Mouse (Mus musculus) midbrain, postnatal 0 days (tissue): ENCODE data around the gene Dhrs13. TPM values are rescaled to one million over a fixed set of nuclear protein-coding genes. Genes with fewer than 3 reads are reported as not detected.
A peak's percentile ranks its signal among the peaks of the same experiment; 100 is the strongest.

Experiments used
- ATAC-seq: fragments of 200-750 bp; cut with Nextera tagmentation; 2 replicates; pipeline ENCODE4 v1.8.0; 2017; ENCODE audit warnings: moderate number of reproducible peaks, mild to moderate bottlenecking, moderate TSS enrichment, moderate library complexity; ENCODE audit not compliant: low FRiP score
- DNase-seq: peaks from one replicate; pipeline ENCODE4 v3.0.0-alpha.2; 2015; ENCODE audit warnings: low spot score
- H3K27ac ChIP-seq: fragments of 300-500 bp; sonication (generic); 2 replicates; pipeline ENCODE4 v1.5.1; 2014; ENCODE audit warnings: low read depth, mild to moderate bottlenecking, low read length, mixed read lengths
- H3K27me3 ChIP-seq: fragments of 300-500 bp; sonication (generic); 2 replicates; pipeline ENCODE4 v1.6.1; 2014; ENCODE audit warnings: low read length, control low read depth, mixed read lengths; ENCODE audit not compliant: insufficient read depth
- H3K36me3 ChIP-seq: fragments of 300-500 bp; sonication (generic); 2 replicates; pipeline ENCODE4 v1.6.1; 2014; ENCODE audit warnings: low read length, control low read depth, mixed read lengths; ENCODE audit not compliant: insufficient read depth
- H3K4me1 ChIP-seq: fragments of 300-500 bp; sonication (generic); 2 replicates; pipeline ENCODE4 v1.6.1; 2014; ENCODE audit warnings: mild to moderate bottlenecking, control low read depth, antibody characterized with exemption, low read length, mixed read lengths; ENCODE audit not compliant: insufficient read depth
- H3K4me2 ChIP-seq: fragments of 300-500 bp; sonication (generic); 2 replicates; pipeline ENCODE4 v1.6.1; 2014; ENCODE audit warnings: low read depth, mild to moderate bottlenecking, low read length, mixed read lengths; ENCODE audit not compliant: poor library complexity, severe bottlenecking
- H3K4me3 ChIP-seq: fragments of 300-500 bp; sonication (generic); 2 replicates; pipeline ENCODE4 v1.5.1; 2014; ENCODE audit warnings: low read depth, mild to moderate bottlenecking, low read length, moderate library complexity
- H3K9ac ChIP-seq: fragments of 300-500 bp; sonication (generic); replicated peaks from 2 replicates; pipeline ENCODE4 v1.6.1; 2014; ENCODE audit warnings: mild to moderate bottlenecking, low read length, moderate library complexity, mixed read lengths; ENCODE audit not compliant: poor library complexity, severe bottlenecking
- H3K9me3 ChIP-seq: fragments of 300-500 bp; sonication (generic); 2 replicates; pipeline ENCODE4 v1.6.1; 2016; ENCODE audit warnings: low read length, control low read depth
- CTCF ChIP-seq: IDR thresholded peaks from 2 replicates; pipeline ENCODE4 v1.5.1; 2016; ENCODE audit warnings: antibody characterized with exemption, mild to moderate bottlenecking
- WGBS: fragments of 180-500 bp; shearing (Covaris S2); extraction: QIAGEN DNeasy Blood & Tissue Kit; methylation state at CpG from one replicate; pipeline ENCODE4 v1.1.7; 2014; 5-methylcytosine and 5-hydroxymethylcytosine counted together
- polyA plus RNA-seq: library from polyadenylated mRNA; unstranded; fragments of >200 nt; fragmentation: Nextera tagmentation; extraction: Ambion mirVana; gene quantifications from 2 replicates; pipeline ENCODE4 v1.2.1, GENCODE M21; 2015
- total RNA-seq: library from RNA; depleted of rRNA; stranded (reverse); fragments of >200 nt; gene quantifications from 2 replicates; pipeline ENCODE4 v1.2.3, GENCODE M21; 2014

Gene Dhrs13
- total and polyA plus RNA-seq, 2 experiments from 2014 or later, result 61.9 to 69.3 TPM

- no peak overlapping the region for H3K9ac ChIP-seq
- no peaks in the 10 kb centered on the region for H3K27me3 ChIP-seq
- H3K9me3 ChIP-seq, result no peaks in the 10 kb centered on the region
- TF ChIP-seq CTCF, result no peak
- no peak overlapping the region for H3K4me2 ChIP-seq
- peaks cover 57% of the 10 kb centered on the region for H3K36me3 ChIP-seq
- DNase-seq (no peak), ATAC-seq (no peak)
- H3K4me3 ChIP-seq, result no peak overlapping the region
- no peak overlapping the region for H3K27ac ChIP-seq
- H3K4me1 ChIP-seq, result no peaks in the 10 kb centered on the region
- 78% methylated on average over 8 of the region's 8 CpGs for WGBS
Measured at GRCm38 (mm10) chr11:78056946-78057345, 24.9 kb downstream of the Dhrs13 start.

GRCm38 (mm10) chr11:78059833-78060757 is 28.0 kb downstream of the Dhrs13 start:
- no peak overlapping the region for H3K4me2 ChIP-seq
- H3K36me3 ChIP-seq, result peaks cover 37% of the 10 kb centered on the region
- H3K4me3 ChIP-seq, result no peak overlapping the region
- no peaks in the 10 kb centered on the region for H3K27me3 ChIP-seq
- no peak overlapping the region for H3K9ac ChIP-seq
- no peaks in the 10 kb centered on the region for H3K9me3 ChIP-seq
- H3K4me1 ChIP-seq, result no peaks in the 10 kb centered on the region
- peak; percentile 85 for TF ChIP-seq CTCF
- no peak overlapping the region for H3K27ac ChIP-seq
- ATAC-seq, result peak; percentile 69
- 52% methylated on average over 9 of the region's 9 CpGs for WGBS
- peak; percentile 88 for DNase-seq

- Histone ChIP-seq H3K9ac (no peak overlapping the region), H3K4me3 (no peak overlapping the region), H3K36me3 (peaks cover 23% of the 10 kb centered on the region), H3K4me1 (no peaks in the 10 kb centered on the region), H3K4me2 (no peak overlapping the region), H3K27ac (no peak overlapping the region), H3K27me3 (no peaks in the 10 kb centered on the region), H3K9me3 (no peaks in the 10 kb centered on the region)
- whole genome bisulfite sequencing, result 88% methylated on average over 1 of the region's 1 CpGs
- ATAC-seq, result no peak
- no peak for DNase-seq
- TF ChIP-seq CTCF, result no peak
Measured at GRCm38 (mm10) chr11:78062563-78062962, 30.5 kb downstream of the Dhrs13 start.

- no peak for TF ChIP-seq CTCF
- H3K4me1 ChIP-seq, result no peaks in the 10 kb centered on the region
- ATAC-seq, result no peak
- H3K9me3 ChIP-seq, result no peaks in the 10 kb centered on the region
- DNase-seq, result no peak
- no peak overlapping the region for H3K4me3 ChIP-seq
- no peaks in the 10 kb centered on the region for H3K27me3 ChIP-seq
- H3K27ac ChIP-seq, result no peak overlapping the region
- no peak overlapping the region for H3K4me2 ChIP-seq
- no peaks in the 10 kb centered on the region for H3K36me3 ChIP-seq
- no peak overlapping the region for H3K9ac ChIP-seq
- 45% methylated on average over 2 of the region's 2 CpGs for WGBS
Measured at GRCm38 (mm10) chr11:78065906-78066305, 33.8 kb downstream of the Dhrs13 start.

GRCm38 (mm10) chr11:78066641-78067040 is 34.6 kb downstream of the Dhrs13 start:
- H3K4me2 ChIP-seq, result no peak overlapping the region
- no peaks in the 10 kb centered on the region; the same call in 1 of the 2 replicates for H3K36me3 ChIP-seq
- no peak overlapping the region for H3K27ac ChIP-seq
- WGBS, result 50% methylated on average over 2 of the region's 2 CpGs
- no peak for TF ChIP-seq CTCF
- H3K9me3 ChIP-seq, result no peaks in the 10 kb centered on the region
- ATAC-seq (no peak), DNase-seq (no peak)
- H3K4me3 ChIP-seq, result no peak overlapping the region
- no peaks in the 10 kb centered on the region for H3K4me1 ChIP-seq
- H3K27me3 ChIP-seq, result no peaks in the 10 kb centered on the region
- no peak overlapping the region for H3K9ac ChIP-seq

GRCm38 (mm10) chr11:78067566-78067965 is 35.5 kb downstream of the Dhrs13 start:
- ATAC-seq, result no peak
- H3K4me2 ChIP-seq, result no peak overlapping the region
- no peak for TF ChIP-seq CTCF
- no peaks in the 10 kb centered on the region for H3K9me3 ChIP-seq
- peaks cover 7% of the 10 kb centered on the region for H3K36me3 ChIP-seq
- no peaks in the 10 kb centered on the region for H3K27me3 ChIP-seq
- WGBS, result 80% methylated on average over 5 of the region's 5 CpGs
- H3K27ac ChIP-seq, result no peak overlapping the region
- no peak for DNase-seq
- no peak overlapping the region for H3K9ac ChIP-seq
- H3K4me1 ChIP-seq, result no peaks in the 10 kb centered on the region
- no peak overlapping the region for H3K4me3 ChIP-seq
